Mouse (Mus musculus) cerebellum, postnatal 36 days (tissue): ENCODE data around the gene Tbc1d15.

Source experiments
- DNase-seq, 2 experiments: peaks; one replicate each; pipeline ENCODE4 v3.0.0; 2021 to 2022; ENCODE audit warnings: mixed read lengths in 2 of 2

Tbc1d15 gene

GRCm38 (mm10) chr10:115251088-115251934, at the start of gene Tbc1d15:
Gene Tbc1d15 (minus strand): TSS chr10:115251467.
- DNase-seq, result peak; percentile 97 to 98

- DNase-seq, result no peak
These were observed 47.4 kb upstream of the Tbc1d15 start for GRCm38 (mm10) chr10:115298683-115299082.

- DNase-seq, result no peak
These were observed 46.3 kb upstream of the Tbc1d15 start for GRCm38 (mm10) chr10:115297582-115297981.

- no peak for DNase-seq
These were observed 45.2 kb upstream of the Tbc1d15 start for GRCm38 (mm10) chr10:115296401-115296935.

- DNase-seq, result no peak
These were observed 43.9 kb upstream of the Tbc1d15 start for GRCm38 (mm10) chr10:115295162-115295561.

- DNase-seq, result no peak
These were observed 43.4 kb upstream of the Tbc1d15 start for GRCm38 (mm10) chr10:115294715-115295114.

- DNase-seq, result no peak
These were observed 42.7 kb upstream of the Tbc1d15 start for GRCm38 (mm10) chr10:115293946-115294345.

GRCm38 (mm10) chr10:115290671-115291070, 39.4 kb upstream of the Tbc1d15 start:
- DNase-seq, result no peak

- no peak for DNase-seq
These were observed 37.6 kb upstream of the Tbc1d15 start for GRCm38 (mm10) chr10:115288856-115289255.

- no peak for DNase-seq
These were observed 32.9 kb upstream of the Tbc1d15 start for GRCm38 (mm10) chr10:115284170-115284569.

- DNase-seq, result no peak
These were observed 30.1 kb upstream of the Tbc1d15 start for GRCm38 (mm10) chr10:115281381-115281780.

- DNase-seq, result no peak
These were observed 20.4 kb upstream of the Tbc1d15 start for GRCm38 (mm10) chr10:115271649-115272048.

- no peak for DNase-seq
These were observed 19.5 kb upstream of the Tbc1d15 start for GRCm38 (mm10) chr10:115270612-115271390.

- no peak for DNase-seq
These were observed 11.8 kb upstream of the Tbc1d15 start for GRCm38 (mm10) chr10:115262926-115263562.

GRCm38 (mm10) chr10:115262261-115262660, 11.0 kb upstream of the Tbc1d15 start:
- no peak for DNase-seq

- DNase-seq, result no peak
These were observed 10.2 kb upstream of the Tbc1d15 start for GRCm38 (mm10) chr10:115261428-115261827.

- no peak for DNase-seq
These were observed 4.9 kb upstream of the Tbc1d15 start for GRCm38 (mm10) chr10:115256162-115256561.

GRCm38 (mm10) chr10:115253521-115253920, 2.3 kb upstream of the Tbc1d15 start:
- DNase-seq, result no peak

- DNase-seq, result no peak
These were observed 1.1 kb upstream of the Tbc1d15 start for GRCm38 (mm10) chr10:115252321-115252757.

GRCm38 (mm10) chr10:115250235-115251087, 806 bp downstream of the Tbc1d15 start:
- DNase-seq, result no peak

GRCm38 (mm10) chr10:115248041-115248440, 3.2 kb downstream of the Tbc1d15 start:
- peak; percentile 38 to 45 for DNase-seq

GRCm38 (mm10) chr10:115245488-115245887, 5.8 kb downstream of the Tbc1d15 start:
- no peak for DNase-seq
